Mouse (Mus musculus) brain, embryonic 18.5 days (tissue): ENCODE measurements at regions not wholly inside any gene's neighbourhood (a gene's known extent, or its start where the extent isn't known, plus 50 kb on each side); places are given as distances from the start of the nearest gene placed in this dataset.
"Not testable (repeated sequence)": the region's sequence is repeated elsewhere in the genome, so short reads cannot be mapped to it uniquely, and the experiment has no call there.

Experiments used
- DNase-seq: peaks from one replicate; pipeline ENCODE4 v3.0.0-alpha.2; 2012; ENCODE audit warnings: low read depth, low spot score

GRCm38 (mm10) chr8:51409123-51409522, 2102.4 kb upstream of the Aga start:
- DNase-seq, result no peak

DNA sequence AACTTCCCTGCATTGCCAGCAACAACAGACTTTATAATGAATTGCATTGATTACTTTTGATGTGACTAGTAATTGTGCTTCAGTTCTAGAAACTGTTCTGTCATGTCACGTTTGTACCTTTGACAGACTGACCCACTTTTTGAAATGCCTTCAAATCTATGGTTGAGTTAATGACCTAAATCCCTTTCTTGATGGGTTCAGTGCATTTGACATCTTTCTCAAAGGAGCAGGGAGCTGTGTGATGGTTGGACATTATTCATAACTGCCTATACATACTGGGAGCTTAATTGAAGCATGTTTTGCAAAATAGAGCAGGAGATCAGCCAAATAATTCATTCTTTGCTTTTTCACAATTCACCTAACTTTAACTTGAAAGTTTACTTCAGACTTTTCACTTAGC, 2083.1 kb upstream of the Aga start:
- DNase-seq, result no peak

GRCm38 (mm10) chr8:51428851-51429250, 2082.7 kb upstream of the Aga start:
- DNase-seq, result no peak

GRCm38 (mm10) chr8:51447636-51448035, 2063.9 kb upstream of the Aga start:
- DNase-seq, result no peak

DNA sequence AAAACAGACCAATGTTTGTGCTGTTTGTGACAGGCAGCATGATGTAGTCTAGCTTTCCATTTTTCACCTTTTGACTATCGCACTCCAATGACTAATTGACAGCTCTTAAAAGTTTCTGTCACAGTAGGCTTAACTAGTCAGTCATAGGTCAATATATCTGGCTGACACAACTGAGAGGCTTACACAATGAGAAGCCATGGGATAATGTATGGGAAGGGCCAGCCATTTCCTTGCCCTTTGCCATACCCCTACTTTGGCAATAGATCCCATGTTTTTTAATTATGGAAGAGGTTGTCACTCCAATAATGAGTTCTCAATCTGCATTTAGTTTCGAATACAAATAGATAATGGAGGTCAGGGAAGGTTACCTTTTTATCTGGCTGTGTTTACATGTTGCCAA, 2062.9 kb upstream of the Aga start:
- no peak for DNase-seq

GRCm38 (mm10) chr8:51479406-51479805, 2032.1 kb upstream of the Aga start:
- DNase-seq, result no peak

- peak; percentile 14 for DNase-seq
Measured at GRCm38 (mm10) chr8:51502567-51502966, 2009.0 kb upstream of the Aga start.

GRCm38 (mm10) chr8:51523163-51523562, 1988.4 kb upstream of the Aga start:
- no peak for DNase-seq

DNA sequence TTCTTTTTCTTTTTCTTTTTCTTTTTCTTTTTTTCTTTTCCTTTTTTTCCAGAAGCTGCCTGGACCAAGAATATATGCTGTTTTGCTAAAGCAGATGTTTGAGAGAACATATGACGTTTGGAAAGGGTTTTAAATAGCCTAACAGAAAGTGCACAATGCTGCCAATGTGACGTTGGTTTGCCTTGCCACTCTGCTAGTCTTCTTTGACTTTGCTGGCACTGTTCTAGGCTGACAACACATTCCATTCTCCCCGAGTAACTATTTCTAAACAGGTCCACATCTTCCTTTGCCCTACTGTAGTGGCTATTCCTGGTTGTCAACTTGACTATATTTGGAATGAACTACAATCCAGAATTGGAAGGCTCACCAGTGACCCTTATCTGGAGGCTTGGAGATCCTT, 1958.4 kb upstream of the Aga start:
- not testable (repeated sequence) for DNase-seq
